Mouse (Mus musculus): ENCODE data around the gene Ptn. TPM values are rescaled to one million over a fixed set of nuclear protein-coding genes. Genes with fewer than 3 reads are reported as not detected.

Gene Ptn
- total and polyA plus RNA-seq, 3 experiments: 7.0 to 85.0 (median 80.1) TPM

Small RNAs within 50 kb of the gene (microRNA-seq; reads per million reads assigned to microRNA genes)
- gene Gm25111: 0 reads per million in 2 experiments

Data from adrenal gland, adult 2 months (tissue).